Mouse (Mus musculus) erythroblast, embryonic 14.5 days (primary cell): ENCODE measurements around the gene Ifitm7. TPM values are rescaled to one million over a fixed set of nuclear protein-coding genes. Genes with fewer than 3 reads are reported as not detected.

ENCODE experiments used
- H3K27me3 ChIP-seq: 2 replicates; pipeline ENCODE4 v1.6.1; 2012; ENCODE audit warnings: inconsistent platforms; ENCODE audit not compliant: control insufficient read depth
- H3K36me3 ChIP-seq: 2 replicates; pipeline ENCODE4 v1.6.1; 2012; ENCODE audit warnings: mild to moderate bottlenecking, inconsistent platforms; ENCODE audit not compliant: control insufficient read depth
- H3K4me1 ChIP-seq: 2 replicates; pipeline ENCODE4 v1.6.1; 2012; ENCODE audit warnings: inconsistent platforms; ENCODE audit not compliant: control insufficient read depth
- H3K4me3 ChIP-seq: replicated peaks from 2 replicates; pipeline ENCODE3; 2012; ENCODE audit warnings: moderate library complexity, mild to moderate bottlenecking, inconsistent platforms
- H3K9me3 ChIP-seq: 2 replicates; pipeline ENCODE4 v1.6.1; 2012; ENCODE audit warnings: low read length, inconsistent platforms, mixed read lengths; ENCODE audit not compliant: control insufficient read depth
- GATA1 ChIP-seq: IDR thresholded peaks from 2 replicates; pipeline ENCODE4 v1.6.1; 2012; ENCODE audit warnings: low read length, inconsistent platforms, mixed read lengths
- TAL1 ChIP-seq: IDR thresholded peaks from 3 replicates; pipeline ENCODE4 v1.6.1; 2012; ENCODE audit warnings: low read length, inconsistent platforms, mixed read lengths
- polyA plus RNA-seq: library from polyadenylated mRNA; stranded (reverse); fragments of >175 nt; gene quantifications from 2 replicates; pipeline ENCODE4 v1.2.3, GENCODE M21; 2012

Ifitm7 gene
- polyA plus RNA-seq, 1 experiment, result not detected

DNA sequence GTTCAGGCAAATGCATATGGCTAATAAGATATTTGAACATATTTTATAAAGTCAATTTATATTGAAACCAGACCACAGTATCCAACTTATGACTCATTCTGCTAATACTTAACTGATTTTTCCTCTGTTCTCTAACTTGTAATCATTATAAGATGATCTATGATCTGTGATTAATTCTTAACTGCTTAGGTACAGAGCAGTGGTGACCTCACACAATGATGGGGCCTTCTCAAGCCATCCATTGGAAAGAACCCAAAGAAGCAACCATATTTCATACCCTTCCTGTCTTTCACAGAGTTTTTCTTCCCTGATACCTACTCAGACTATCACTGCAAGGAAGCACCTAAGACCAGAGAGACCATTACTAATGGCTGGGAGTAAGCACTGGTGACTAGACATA, 22.0 kb upstream of the Ifitm7 start:
- Histone ChIP-seq H3K27me3 (no peaks in the 10 kb centered on the region), H3K9me3 (no peaks in the 10 kb centered on the region), H3K4me3 (no peak overlapping the region), H3K4me1 (no peaks in the 10 kb centered on the region), H3K36me3 (no peaks in the 10 kb centered on the region)
- no peak for TF ChIP-seq TAL1

DNA sequence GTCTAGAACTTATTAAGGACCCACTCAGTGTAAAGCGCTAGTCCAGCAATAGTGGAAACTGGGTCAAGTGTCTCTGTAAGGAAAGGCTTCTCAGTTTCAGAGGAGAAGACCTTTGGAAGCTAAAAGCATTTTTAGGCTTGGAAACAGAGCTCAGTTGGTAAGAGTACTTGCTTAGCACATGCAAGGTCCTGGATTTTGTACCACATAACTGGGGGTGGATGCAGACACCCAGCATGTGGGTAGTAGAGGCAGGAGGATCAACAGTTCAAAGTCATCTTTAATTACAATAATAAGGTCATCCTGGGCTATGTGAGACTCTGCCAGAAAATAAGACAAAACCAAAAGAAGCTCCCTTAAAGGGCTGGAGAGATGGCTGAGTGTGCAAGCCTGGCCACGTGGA, 21.4 kb upstream of the Ifitm7 start:
- no peaks in the 10 kb centered on the region for H3K9me3 ChIP-seq
- H3K4me1 ChIP-seq, result no peaks in the 10 kb centered on the region
- no peaks in the 10 kb centered on the region for H3K27me3 ChIP-seq

DNA sequence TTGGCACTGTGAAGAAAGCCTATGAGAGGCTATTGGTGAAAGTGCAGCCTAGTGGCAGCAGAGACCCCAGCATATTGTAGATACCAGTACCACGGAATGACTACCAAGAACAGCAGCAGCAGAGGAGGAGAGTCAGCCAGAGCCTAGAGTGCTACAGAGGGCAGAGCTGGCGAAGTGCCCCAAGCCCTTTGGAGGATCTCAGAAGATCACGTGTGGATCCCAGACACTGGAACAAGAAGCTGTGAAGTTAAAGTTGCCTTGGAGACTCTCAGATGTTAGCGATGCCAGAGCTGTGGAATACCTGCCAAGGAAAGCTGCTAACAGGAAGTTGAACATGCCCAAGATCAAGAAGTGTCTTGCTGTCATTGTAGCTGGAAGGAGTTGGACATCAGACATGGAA, 18.6 kb upstream of the Ifitm7 start:
- no peak overlapping the region for H3K4me3 ChIP-seq
- no peaks in the 10 kb centered on the region for H3K9me3 ChIP-seq
- H3K4me1 ChIP-seq, result no peaks in the 10 kb centered on the region
- H3K36me3 ChIP-seq, result no peaks in the 10 kb centered on the region
- no peaks in the 10 kb centered on the region for H3K27me3 ChIP-seq
- TF ChIP-seq TAL1, result no peak
- TF ChIP-seq GATA1, result no peak

More for the DNA sequence above, 21.4 kb upstream of the Ifitm7 start:
- Histone ChIP-seq H3K36me3 (no peaks in the 10 kb centered on the region), H3K4me3 (no peak overlapping the region)
- TF ChIP-seq TAL1 (no peak), GATA1 (no peak)

DNA sequence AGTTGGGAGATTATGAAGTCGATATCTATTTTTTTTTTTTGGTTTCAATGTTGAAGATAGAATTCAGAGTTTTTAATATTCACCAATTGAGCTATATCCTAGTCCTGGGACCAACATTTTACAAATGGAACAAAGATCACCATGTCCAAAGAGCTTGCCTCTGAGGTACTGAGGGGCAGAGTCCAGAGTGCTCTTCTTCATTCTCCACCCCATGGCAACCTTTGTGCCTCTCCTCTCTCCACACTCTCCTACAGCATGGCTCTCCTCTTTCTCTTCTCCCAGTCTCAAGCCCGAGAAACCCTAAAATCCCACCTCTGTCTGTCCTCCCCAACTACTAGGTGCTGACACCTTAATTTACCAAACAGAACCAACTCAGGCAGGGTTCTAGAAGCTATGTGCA, 18.0 kb upstream of the Ifitm7 start:
- H3K4me3 ChIP-seq, result no peak overlapping the region
- no peak for TF ChIP-seq GATA1
- H3K27me3 ChIP-seq, result no peaks in the 10 kb centered on the region
- no peaks in the 10 kb centered on the region for H3K9me3 ChIP-seq
- no peaks in the 10 kb centered on the region for H3K4me1 ChIP-seq
- no peaks in the 10 kb centered on the region for H3K36me3 ChIP-seq

DNA sequence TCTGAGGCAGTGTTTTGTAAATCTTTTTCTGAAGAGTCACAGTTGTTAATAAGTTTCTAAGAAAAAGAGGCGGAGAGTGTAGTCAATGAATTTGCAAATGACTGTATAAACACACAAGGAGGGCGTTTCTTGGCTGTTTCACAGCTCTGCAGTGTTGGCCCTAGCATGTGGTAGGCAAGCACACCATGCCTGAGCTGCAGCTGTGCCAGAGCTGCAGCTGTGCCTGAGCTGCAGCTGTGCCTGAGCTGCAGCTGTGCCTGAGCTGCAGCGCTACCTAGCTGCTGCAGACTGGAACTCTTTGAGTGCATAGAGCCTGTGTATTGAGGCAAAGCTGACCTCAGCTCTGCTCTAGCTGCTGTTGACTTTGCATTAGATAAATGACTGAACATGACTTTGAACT, 17.5 kb upstream of the Ifitm7 start:
- H3K4me3 ChIP-seq, result no peak overlapping the region
- no peaks in the 10 kb centered on the region for H3K36me3 ChIP-seq
- no peaks in the 10 kb centered on the region for H3K4me1 ChIP-seq
- H3K9me3 ChIP-seq, result no peaks in the 10 kb centered on the region
- TF ChIP-seq GATA1 (no peak), TAL1 (no peak)
- H3K27me3 ChIP-seq, result no peaks in the 10 kb centered on the region

DNA sequence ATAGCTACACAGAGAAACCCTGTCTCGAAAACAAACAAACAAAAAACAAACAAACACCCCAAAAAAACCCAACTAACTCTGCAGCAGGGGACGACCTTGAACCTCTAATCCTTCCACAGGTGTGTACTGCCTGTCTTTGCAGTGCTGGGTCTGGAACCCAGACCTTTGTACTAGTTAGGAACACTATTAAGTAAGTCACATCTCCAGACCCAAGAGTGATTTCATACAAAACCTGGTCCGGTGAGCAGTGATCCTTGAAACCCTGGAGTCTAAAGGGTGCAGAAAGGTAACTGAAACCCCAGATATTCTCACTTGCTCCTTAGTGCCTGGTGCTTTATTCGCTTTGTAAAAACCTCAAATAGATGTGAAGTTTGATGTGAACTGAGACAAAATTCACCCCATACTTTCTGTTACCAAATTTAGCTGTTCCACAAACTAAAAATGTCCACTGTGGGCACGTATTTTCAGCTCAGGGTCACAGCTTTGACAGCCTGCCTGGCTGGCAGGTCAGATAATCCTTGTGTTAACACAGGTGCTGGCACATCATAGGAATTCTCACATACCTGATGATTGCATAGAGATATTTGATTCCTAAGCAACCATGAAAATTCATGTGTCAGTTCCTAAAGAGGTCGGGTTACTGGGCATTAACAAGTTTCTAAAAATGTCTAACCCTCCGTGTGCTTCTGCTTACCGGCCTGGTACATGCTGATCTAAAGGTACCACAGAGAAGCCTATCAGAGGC, 16.9 kb upstream of the Ifitm7 start:
- Histone ChIP-seq H3K36me3 (no peaks in the 10 kb centered on the region), H3K4me3 (no peak overlapping the region), H3K4me1 (no peaks in the 10 kb centered on the region), H3K27me3 (no peaks in the 10 kb centered on the region), H3K9me3 (no peaks in the 10 kb centered on the region)
- TF ChIP-seq TAL1 (no peak), GATA1 (no peak)

DNA sequence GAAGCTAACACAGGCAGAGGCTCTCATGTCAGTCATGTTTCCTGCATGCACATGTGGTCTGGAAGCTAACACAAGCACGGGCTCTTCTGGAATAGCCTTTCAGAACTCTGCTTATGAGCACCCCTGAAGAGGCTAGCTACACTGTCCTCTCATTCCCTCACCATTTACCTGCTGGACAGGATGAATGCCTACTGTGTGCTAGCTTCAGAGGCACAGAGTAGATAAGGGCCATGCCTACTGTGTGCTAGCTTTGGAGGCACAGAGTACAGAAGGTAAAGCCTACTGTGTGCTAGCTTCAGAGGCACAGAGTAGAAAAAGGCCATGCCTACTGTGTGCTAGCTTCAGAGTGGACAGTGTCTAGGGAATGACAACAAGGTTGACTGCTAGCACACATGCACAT, 7.8 kb upstream of the Ifitm7 start:
- no peak overlapping the region for H3K4me3 ChIP-seq
- TF ChIP-seq GATA1, result no peak
- no peak for TF ChIP-seq TAL1
- H3K4me1 ChIP-seq, result no peaks in the 10 kb centered on the region
- H3K27me3 ChIP-seq, result no peaks in the 10 kb centered on the region
- H3K9me3 ChIP-seq, result no peaks in the 10 kb centered on the region
- no peaks in the 10 kb centered on the region for H3K36me3 ChIP-seq

DNA sequence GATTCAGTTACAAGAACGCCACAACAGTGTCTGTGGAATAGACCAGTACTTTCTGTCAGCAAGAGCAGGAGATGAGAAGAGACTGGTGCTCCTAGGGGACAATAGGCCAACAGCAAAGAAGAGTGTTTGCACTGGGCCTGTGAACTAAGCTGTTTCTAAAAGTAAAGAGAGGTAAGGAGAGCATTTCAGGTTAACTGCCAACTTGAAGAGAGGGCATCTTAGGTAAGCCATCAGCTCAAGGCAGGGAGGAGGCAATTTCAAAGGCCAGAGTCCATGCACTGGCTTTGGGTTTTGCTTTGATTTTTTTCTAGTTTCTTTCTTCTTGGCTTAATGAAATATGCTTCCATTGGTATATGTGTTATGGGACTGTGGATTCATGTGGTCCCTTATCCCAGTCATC, 7.4 kb upstream of the Ifitm7 start:
- Histone ChIP-seq H3K36me3 (no peaks in the 10 kb centered on the region), H3K9me3 (no peaks in the 10 kb centered on the region), H3K4me1 (no peaks in the 10 kb centered on the region), H3K4me3 (no peak overlapping the region), H3K27me3 (no peaks in the 10 kb centered on the region)
- TF ChIP-seq GATA1 (no peak), TAL1 (no peak)

DNA sequence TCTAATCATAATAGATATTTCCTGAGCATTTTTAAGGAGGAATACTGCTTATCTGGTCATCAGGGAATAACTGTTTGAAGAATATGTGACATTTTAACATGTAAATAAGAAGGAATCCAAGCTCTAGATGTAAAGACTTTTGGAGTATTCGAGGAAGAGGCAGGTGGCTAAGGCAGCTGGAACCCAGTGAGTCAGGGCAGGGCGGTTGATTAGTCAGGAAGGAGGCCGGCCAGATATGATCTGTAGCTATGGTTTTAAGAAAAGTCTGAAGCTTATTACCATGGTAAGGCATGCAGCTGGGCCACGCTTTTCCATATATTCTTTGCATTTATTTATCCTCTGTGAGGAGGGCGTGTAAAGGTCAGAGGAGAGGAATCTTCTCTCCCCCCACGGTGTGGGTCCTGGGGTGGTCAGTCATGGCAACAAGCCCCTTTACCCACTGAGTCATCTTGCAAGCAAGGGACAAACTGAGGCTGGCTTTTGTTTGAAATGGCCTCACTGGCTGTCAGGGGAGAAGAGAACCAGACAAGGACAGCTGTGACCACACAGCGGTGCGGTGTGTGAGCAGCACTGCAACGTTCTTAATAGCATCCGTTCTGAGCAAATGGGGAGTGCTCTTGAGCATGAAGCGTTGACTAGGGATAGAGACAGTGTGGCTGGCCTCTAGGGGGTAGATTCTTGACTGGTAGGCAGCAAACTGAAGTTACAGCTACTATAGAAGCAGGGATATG, 6.0 kb upstream of the Ifitm7 start:
- no peak for TF ChIP-seq TAL1
- peaks cover under 1% of the 10 kb centered on the region; the same call in 1 of the 2 replicates for H3K27me3 ChIP-seq

More for the DNA sequence above, 6.0 kb upstream of the Ifitm7 start:
- Histone ChIP-seq H3K4me3 (no peak overlapping the region), H3K9me3 (no peaks in the 10 kb centered on the region), H3K36me3 (no peaks in the 10 kb centered on the region), H3K4me1 (no peaks in the 10 kb centered on the region)
